Mouse (Mus musculus): ENCODE results near the gene Cd274.

DNA sequence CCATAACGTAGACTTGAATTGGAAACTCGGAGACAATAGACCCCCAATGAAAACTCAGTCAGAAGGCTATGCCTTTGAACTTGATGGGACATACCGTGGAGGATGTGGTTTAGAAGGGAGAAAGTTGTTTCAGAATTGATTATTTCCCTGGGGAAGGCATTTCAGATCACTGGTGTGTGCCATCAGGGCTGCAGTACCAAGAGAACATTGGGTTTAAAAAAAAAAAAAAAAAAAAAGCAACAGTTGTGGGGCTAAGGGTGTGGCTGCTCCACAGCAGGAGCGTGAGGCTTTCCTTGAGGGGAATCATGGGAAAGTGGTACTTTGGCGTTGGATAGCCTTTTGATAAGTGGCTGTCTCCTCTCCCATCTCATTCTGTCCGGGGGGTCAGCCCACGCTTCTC is 55.5 kb downstream of the Cd274 start:
- TF ChIP-seq ZC3H11A (IDR thresholded peaks at IDR 0.05; ENCODE audit: borderline replicate concordance, low read depth, low read length): no peak
- no peak for TF ChIP-seq MAFK (IDR thresholded peaks at IDR 0.05; ENCODE audit: insufficient read depth, low read depth, low read length)
